Mouse (Mus musculus): ENCODE measurements around the gene Insig1. TPM values are rescaled to one million over a fixed set of nuclear protein-coding genes. Genes with fewer than 3 reads are reported as not detected.

Insig1 gene
- total RNA-seq (2023; ENCODE audit: inconsistent age) = 85.0 to 106 TPM (median 101 TPM) in 4 replicates

DNA sequence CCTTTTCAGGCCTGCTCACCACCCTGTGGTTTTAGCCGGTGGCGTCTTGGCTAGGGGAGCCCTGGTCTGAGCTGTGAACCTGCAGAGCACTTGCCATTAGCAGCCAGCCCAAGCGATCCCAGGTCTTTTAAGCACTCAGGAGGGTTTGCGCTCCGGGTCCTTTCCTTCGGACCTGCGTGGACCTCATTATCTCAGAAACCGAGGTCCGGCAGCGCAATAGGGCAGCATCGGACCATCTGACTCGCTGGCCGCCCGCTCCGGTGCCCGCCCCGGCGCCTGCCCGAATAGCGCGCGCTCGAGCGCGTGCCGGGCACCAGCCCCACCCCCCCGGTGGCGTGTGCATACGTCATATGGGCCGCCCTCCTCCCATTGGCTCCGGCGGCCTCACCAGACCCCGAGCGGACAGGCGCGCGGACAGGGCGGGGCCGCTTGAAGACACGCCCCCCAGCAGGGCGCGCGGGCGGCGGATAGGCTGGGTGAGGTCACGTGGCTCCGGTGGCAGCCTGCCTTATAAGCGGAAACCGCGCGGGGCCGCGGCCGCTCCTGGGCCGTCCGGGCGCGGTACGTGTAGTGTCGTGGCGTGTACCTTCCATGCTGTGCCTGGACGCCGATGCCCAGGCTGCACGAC, at the start of gene Insig1:
Insig1 (plus strand) TSS at position 536 of the 628 bp plus-strand sequence.

Other genes with a start within 250 kb of the Insig1 start
- gene Htr5a, start 229.2 kb upstream of the Insig1 start, total RNA-seq (2023; ENCODE audit: inconsistent age) = not detected in 4 replicates
- not detected in 4 replicates for gene En2, start 94.3 kb downstream of the Insig1 start, total RNA-seq (2023; ENCODE audit: inconsistent age)
- not detected in 4 replicates for gene Cnpy1, start 174.4 kb downstream of the Insig1 start, total RNA-seq (2023; ENCODE audit: inconsistent age)
- gene Rbm33, start 245.8 kb downstream of the Insig1 start, total RNA-seq (2023; ENCODE audit: inconsistent age) = 153 to 161 TPM (median 158 TPM) in 4 replicates

All from B cell, adult (primary cell).